Mouse (Mus musculus): Measurements from ENCODE around the gene Celf3. TPM values are rescaled to one million over a fixed set of nuclear protein-coding genes. Genes with fewer than 3 reads are reported as not detected.

The Celf3 gene
- polyA plus RNA-seq (2014; fragmentation: Illumina TruSeq; extraction: RNeasy Lipid Tissue Mini Kit (QIAGEN cat#74804); ENCODE audit: low replicate concordance), result 0.19 TPM

DNA sequence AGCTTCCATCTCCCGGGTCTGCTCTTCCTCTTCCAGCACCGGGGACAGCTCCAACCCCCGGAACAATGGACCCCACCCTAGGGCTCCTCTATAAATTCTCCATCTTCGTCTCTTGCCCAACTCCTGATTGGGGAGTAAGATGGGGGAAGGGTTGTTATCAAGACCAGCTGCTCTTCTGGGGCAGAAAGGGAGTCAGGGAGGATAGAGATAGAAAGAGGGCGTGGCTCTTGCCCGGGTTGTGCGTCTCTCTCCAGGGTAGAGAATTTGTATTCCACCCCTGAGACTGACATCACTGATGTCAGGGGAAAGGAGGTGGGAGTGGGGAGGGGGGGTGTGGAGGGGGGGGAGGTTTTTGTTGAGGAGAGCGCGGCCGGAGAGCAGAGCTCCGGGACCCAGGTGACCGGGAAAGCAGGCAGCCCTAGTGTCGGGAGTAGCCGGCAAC, at the start of gene Celf3:
Gene Celf3 (plus strand): TSS at position 315 of the 442 bp plus-strand sequence.

DNA sequence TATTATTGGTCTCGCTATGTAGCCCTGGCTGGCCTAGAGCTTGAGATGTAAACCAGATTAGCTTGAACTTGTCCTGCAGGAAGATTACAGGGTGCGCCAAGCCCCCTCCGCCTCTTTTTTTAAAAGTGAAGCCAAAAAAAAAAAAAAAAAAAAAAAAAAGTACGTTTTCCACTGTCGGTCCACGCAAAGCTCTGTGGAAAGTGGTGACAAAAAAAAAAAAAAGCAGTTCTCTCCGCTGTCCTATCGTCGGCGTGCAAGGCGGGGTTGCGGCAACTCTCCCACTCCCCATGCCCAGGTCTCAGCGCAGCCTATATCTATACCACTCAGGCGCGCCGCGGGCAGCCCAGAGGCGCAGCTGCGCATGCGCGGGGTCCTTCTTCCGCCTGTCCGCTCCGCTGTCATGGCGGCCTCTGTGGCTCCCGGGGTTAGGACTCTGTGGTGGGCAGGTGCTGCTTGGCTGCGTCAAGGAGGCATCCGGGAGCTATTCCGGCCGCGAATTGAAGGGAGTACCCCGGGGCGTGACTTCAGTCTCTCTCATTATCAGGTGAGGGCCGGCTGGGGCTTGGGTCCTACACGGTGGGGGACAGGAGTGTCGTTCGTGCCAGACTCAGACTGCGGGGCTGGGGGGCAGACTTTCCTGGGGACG, 35.0 kb upstream of the Celf3 start, which contains the start of gene Mrpl9:
Gene Mrpl9 (plus strand): TSS at position 368 of the 646 bp plus-strand sequence.

DNA sequence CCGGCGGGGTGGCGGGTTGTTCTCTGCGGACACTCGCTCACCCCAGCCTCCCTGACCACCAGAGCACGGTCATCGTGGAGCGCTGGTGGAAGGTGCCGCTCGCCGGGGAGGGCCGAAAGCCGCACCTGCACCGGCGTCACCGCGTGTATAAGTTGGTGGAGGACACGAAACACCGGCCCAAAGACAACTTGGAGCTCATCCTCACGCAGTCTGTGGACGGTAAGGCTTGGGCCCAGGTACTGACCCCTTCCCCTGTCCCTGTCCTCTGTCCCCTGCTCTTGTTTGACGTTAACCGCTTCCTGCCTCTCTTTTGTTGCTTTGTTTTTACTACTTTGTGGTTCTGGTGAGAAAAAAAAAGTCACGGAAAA, 34.5 kb upstream of the Celf3 start, which contains the start of gene Oaz3:
Gene Oaz3 (minus strand): TSS at position 319 of the 368 bp plus-strand sequence.

DNA sequence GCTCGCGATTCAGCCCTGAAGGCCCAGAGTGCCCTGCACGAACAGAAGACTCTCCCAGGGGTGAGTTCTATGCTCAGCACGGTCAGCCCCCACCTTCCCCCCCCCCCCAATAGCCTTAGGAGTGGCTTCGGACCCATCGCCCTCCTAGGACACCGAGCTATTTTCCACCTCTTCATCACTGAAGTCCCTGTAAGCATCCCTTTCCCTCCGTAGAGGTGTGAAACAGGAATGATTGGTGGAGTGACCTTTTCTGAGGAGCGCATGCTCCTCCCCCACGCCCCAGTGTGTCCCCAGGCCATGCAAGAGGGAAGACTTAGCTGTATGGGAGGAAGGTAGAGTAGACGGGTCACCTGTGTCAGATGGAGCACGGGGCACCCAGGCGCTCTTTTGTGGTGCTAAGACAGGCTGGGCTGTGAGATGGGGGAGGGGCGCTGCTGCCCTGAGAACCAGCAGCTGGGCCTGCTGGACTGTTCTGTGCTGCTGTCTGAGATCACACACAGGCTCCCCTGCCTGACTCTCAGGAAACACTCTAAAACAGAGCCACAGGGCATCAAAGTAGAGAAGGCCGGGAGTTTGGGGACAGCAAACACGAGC, 2.3 kb downstream of the Celf3 start, which contains the start of gene Riiad1:
Gene Riiad1 (minus strand): TSS at position 51 of the 594 bp plus-strand sequence.

Other genes starting within 250 kb of the Celf3 start
- not detected for gene Gm4778, start 214.3 kb upstream of the Celf3 start, polyA plus RNA-seq (2014; fragmentation: Illumina TruSeq; extraction: RNeasy Lipid Tissue Mini Kit (QIAGEN cat#74804); ENCODE audit: low replicate concordance)
- 67.9 TPM for gene Them4, start 168.2 kb upstream of the Celf3 start, polyA plus RNA-seq (2014; fragmentation: Illumina TruSeq; extraction: RNeasy Lipid Tissue Mini Kit (QIAGEN cat#74804); ENCODE audit: low replicate concordance)
- not detected for gene Them5, start 136.2 kb upstream of the Celf3 start, polyA plus RNA-seq (2014; fragmentation: Illumina TruSeq; extraction: RNeasy Lipid Tissue Mini Kit (QIAGEN cat#74804); ENCODE audit: low replicate concordance)
- not detected for gene C2cd4d, start 115.9 kb upstream of the Celf3 start, polyA plus RNA-seq (2014; fragmentation: Illumina TruSeq; extraction: RNeasy Lipid Tissue Mini Kit (QIAGEN cat#74804); ENCODE audit: low replicate concordance)
- gene Rorc, start 105.5 kb upstream of the Celf3 start, polyA plus RNA-seq (2014; fragmentation: Illumina TruSeq; extraction: RNeasy Lipid Tissue Mini Kit (QIAGEN cat#74804); ENCODE audit: low replicate concordance), result 24.5 TPM
- gene Lingo4, start 79.8 kb upstream of the Celf3 start, polyA plus RNA-seq (2014; fragmentation: Illumina TruSeq; extraction: RNeasy Lipid Tissue Mini Kit (QIAGEN cat#74804); ENCODE audit: low replicate concordance), result 0.19 TPM
- gene Tdrkh, start 65.0 kb upstream of the Celf3 start, polyA plus RNA-seq (2014; fragmentation: Illumina TruSeq; extraction: RNeasy Lipid Tissue Mini Kit (QIAGEN cat#74804); ENCODE audit: low replicate concordance), result 1.3 TPM
- 35.5 TPM for gene Mrpl9, start 35.0 kb upstream of the Celf3 start, polyA plus RNA-seq (2014; fragmentation: Illumina TruSeq; extraction: RNeasy Lipid Tissue Mini Kit (QIAGEN cat#74804); ENCODE audit: low replicate concordance)
- not detected for gene Oaz3, start 34.4 kb upstream of the Celf3 start, polyA plus RNA-seq (2014; fragmentation: Illumina TruSeq; extraction: RNeasy Lipid Tissue Mini Kit (QIAGEN cat#74804); ENCODE audit: low replicate concordance)
- gene Riiad1, start 2.0 kb downstream of the Celf3 start, polyA plus RNA-seq (2014; fragmentation: Illumina TruSeq; extraction: RNeasy Lipid Tissue Mini Kit (QIAGEN cat#74804); ENCODE audit: low replicate concordance), result 0.85 TPM
- gene Snx27, start 104.4 kb downstream of the Celf3 start, polyA plus RNA-seq (2014; fragmentation: Illumina TruSeq; extraction: RNeasy Lipid Tissue Mini Kit (QIAGEN cat#74804); ENCODE audit: low replicate concordance), result 38.1 TPM
- gene Gm10972, start 164.8 kb downstream of the Celf3 start, polyA plus RNA-seq (2014; fragmentation: Illumina TruSeq; extraction: RNeasy Lipid Tissue Mini Kit (QIAGEN cat#74804); ENCODE audit: low replicate concordance), result not detected
- gene Tuft1, start 180.6 kb downstream of the Celf3 start, polyA plus RNA-seq (2014; fragmentation: Illumina TruSeq; extraction: RNeasy Lipid Tissue Mini Kit (QIAGEN cat#74804); ENCODE audit: low replicate concordance), result 9.9 TPM
- not detected for gene Selenbp2, start 215.3 kb downstream of the Celf3 start, polyA plus RNA-seq (2014; fragmentation: Illumina TruSeq; extraction: RNeasy Lipid Tissue Mini Kit (QIAGEN cat#74804); ENCODE audit: low replicate concordance)

All from small intestine, adult 10 weeks (tissue).